Mouse (Mus musculus): ENCODE data around the gene Paxbp1. TPM values are rescaled to one million over a fixed set of nuclear protein-coding genes. Genes with fewer than 3 reads are reported as not detected.
"Not testable (repeated sequence)": the region's sequence is repeated elsewhere in the genome, so short reads cannot be mapped to it uniquely, and the experiment has no call there.

Paxbp1 gene
- 134 and 148 TPM in 2 replicates for total RNA-seq (2017)

DNA sequence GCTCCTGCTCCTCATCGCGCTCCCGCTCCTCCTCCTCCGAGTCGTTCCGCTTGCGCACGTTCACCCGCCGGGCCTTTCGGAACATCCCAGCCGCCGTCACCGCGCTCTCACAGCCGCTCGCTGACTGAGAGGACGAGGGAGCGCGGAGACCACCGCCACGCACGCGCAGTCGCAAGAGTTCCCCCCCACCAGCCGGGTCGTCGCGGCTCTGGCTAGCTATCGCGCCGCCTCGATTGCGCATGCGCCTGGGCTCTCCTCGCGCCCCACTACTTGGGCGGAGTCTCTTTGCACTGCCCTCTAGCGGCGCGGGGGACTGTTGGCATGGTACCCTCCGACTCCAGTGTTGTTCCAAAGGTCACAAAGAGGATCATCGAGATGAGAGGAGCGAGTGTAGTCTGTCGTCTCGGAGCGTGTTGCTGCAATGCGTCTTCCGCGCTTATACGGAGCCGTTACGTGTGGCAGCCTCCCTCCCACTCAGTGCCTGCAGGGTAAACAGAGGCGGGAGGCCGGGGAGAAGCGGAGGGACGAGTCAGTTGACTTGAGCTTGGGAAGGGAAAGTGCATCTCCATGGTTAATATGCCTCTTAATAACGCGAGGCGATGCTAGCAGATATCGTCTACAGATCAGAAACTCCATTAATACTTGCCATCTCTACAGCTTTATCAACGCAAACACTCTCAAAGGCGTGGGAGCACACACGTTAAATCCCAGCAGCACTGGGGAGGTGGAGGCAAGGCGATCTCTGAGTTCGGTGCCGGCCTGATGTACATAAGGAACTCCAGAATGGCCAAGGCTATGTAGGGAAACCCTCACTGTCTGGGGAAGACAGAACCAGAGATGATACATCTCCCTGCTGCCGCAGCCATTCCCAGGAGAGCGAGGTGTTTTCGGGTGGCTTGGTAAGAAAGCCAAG, at the start of gene Paxbp1:
Gene Paxbp1 (minus strand): TSS at position 274 of the 913 bp plus-strand sequence.
- ATAC-seq (ENCODE audit: extremely low read depth, insufficient number of reproducible peaks, low FRiP score, poor library complexity, severe bottlenecking): peak; percentile 97

DNA sequence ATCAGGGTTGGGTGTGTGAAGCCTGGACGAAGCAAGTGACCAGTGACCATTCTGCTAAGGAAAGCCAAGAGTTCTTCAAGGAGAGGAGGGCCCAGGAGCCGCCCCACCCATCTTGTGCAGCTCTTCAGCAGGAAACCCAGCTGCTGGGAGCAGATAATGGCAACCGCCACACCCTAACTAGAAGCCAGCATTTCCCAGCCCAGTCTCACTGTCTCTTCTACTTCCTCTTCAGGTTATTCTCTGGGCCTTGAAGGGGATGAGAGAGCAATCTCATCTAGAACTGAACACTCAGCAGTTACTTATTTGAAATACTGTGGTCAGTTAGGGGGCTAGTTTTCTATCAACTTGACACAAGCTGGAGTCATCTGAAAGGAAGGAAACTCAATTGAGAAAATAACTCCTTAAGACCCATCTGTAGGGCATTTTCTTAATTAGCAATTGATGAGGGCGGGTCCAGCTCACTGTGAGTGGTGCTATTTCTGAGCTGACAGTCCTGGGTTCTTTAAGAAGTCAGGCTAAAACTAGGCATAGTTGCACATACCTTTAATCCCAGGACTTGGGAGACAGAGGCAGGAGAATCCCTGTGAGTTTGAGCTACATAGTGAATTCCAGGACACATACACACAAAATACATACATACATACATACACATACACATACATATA, 42.4 kb upstream of the Paxbp1 start:
- ATAC-seq (ENCODE audit: extremely low read depth, insufficient number of reproducible peaks, low FRiP score, poor library complexity, severe bottlenecking): no peak

DNA sequence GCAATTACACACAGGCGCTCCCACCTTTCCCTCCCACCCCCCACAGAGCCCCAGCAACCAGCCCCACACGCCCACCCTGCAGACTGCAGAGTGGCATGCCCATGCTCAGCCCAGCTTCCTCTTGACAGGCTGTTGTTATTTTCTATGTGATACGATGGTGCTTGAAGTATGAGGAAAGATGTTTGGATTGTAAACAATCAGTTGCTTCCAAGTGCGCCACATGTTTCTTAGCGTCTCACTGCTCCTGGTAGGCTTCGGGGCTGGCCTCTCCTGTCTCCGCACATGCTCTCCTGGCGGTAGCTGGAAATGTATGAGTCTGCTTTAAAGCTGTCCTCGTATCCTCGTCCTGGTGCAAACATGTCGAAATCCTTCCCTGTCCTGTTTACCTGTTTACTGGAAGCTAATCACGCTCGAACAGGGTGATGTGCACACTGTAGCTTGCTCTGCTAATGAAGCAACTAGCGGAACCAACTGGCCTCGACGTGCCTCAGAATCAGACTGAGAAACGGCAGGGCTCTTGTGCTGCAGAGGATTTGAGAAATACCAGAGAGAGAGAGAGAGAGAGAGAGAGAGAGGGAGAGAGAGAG, 41.0 kb upstream of the Paxbp1 start:
- ATAC-seq (ENCODE audit: extremely low read depth, insufficient number of reproducible peaks, low FRiP score, poor library complexity, severe bottlenecking): no peak

DNA sequence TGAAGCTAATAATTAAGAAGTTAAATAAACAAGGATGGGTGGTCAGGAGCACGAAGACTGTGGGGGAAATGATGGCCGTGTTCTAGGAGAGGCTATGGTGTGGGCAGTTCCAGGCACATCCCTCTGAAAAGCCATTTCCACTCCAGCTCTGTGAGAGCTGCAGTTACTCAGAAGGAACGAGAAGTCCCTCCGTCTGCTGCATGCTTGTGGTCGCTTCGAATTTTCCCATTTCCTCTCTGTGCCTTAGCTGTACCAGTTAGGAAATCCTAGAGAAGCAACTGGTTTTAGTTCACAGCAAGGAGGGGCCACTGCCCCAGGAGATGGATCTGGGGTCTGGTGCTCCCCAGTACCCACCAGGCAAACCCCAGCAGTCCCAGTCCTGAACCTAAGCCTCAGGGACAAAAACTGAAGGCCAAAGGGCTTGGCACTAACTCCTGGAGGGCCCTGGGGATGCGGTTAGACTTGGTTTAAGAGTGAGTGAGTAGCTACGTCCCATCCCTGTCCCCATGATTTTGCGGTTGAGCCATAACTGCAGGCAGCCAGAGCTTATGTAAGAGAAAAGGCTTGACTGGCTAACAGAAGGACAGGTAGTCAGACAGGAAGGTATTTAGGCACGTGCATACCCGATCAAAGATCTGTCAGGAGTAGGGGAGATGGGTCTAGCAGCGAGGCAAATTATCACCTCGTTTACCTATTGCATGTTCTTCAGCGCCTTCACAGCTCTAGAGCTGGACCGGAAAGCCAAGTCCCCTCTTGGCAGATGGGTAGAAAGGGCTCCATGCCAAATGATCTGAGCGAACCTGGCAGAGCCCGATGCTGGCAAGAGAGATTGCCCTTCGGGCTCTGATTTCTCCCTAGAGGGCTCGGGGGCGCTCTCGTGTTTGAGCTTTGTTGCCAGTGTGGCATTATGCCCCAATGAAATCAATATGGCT, 40.2 kb upstream of the Paxbp1 start:
- ATAC-seq (ENCODE audit: extremely low read depth, insufficient number of reproducible peaks, low FRiP score, poor library complexity, severe bottlenecking): no peak

DNA sequence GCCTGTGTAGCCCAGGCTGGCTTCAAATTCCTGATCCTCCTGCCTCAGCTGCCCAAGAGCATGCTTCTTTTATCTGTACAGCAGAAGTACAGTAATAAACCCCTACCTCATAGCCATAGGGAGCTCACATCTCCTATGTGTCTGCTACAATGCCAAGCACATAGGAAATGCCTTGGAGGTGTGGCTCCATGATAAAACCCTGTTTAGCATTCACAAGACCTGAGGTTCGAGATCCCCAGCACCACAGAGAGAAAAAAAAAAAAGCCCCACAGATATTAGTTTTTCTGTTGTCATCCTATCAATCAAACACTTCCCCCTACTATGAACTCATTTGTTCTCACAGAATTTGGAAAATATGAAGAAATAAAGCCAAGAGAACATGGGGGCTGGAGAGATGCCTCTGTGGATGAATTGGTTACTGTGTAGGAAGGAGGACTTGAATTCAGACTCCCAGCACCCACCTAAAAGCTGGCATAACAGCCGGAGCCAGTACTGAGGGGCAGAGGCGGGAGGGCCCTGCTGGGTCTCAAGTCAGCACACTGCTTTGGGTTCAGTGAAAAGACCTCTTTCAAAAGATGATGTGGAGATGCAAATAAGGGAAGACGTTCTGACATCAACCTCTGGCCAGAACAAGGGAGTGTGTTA, 38.8 kb upstream of the Paxbp1 start:
- no peak for ATAC-seq (ENCODE audit: extremely low read depth, insufficient number of reproducible peaks, low FRiP score, poor library complexity, severe bottlenecking)

DNA sequence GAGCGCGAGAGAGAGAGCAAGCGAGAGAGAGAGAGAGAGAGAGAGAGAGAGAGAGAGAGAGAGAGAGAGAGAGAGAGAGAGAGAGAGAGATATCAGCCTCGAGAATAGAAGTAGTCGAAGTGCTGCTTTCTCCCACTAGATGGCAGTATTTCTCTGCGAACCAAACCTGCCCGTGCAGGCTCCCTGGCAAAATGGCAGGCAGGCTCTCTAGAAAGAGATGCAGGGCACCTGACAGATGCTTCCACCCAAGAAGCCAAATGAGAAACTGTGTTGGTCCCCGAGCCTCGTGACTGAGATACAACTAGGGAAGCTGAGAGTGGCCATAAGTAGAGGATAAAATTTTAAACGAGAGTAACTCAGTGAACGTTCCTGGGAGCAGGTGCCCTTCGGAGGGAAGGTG, 37.2 kb upstream of the Paxbp1 start:
- peak; percentile 89 for ATAC-seq (ENCODE audit: extremely low read depth, insufficient number of reproducible peaks, low FRiP score, poor library complexity, severe bottlenecking)

DNA sequence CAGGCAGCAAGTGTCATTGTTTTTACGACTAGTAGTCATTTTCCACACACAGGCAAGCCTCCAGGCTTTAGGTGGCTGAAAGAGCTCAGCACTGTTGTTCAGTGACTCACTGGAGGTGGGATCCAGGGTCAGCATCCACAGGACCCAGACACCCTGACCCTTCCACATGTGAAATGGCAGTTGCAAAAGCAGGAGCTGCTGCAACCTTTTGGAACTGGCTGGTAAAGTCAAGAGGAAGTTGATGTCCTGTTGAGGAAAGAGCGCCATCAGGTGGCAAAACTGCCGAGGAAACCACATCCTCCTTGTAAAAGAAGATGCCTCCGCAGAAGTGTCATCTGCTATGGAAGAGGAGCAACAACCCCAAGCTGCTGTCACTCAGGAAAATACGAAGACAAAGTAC, 31.8 kb upstream of the Paxbp1 start:
- ATAC-seq (ENCODE audit: extremely low read depth, insufficient number of reproducible peaks, low FRiP score, poor library complexity, severe bottlenecking): peak; percentile 34; the same call in 1 of the 2 replicates

DNA sequence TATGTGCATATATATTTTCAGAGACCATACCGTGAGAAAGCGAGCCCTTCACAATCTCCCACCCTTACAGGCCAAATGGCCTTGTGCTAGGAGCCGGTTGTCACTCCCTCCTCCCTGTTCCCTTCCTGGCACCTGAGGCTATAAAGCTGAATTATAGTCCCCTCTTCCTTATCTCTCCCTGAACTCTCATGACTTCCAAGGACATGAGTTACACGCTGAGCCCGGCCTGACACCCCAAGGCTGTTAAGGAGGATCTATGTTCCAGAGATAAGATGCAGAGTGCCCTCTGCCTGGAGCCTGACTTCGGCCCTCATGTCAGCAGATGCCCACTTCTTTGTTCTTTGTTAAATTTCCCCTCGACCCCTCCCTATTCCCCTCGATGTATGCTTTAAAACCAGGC, 31.1 kb upstream of the Paxbp1 start:
- ATAC-seq (ENCODE audit: extremely low read depth, insufficient number of reproducible peaks, low FRiP score, poor library complexity, severe bottlenecking): not testable (repeated sequence)

DNA sequence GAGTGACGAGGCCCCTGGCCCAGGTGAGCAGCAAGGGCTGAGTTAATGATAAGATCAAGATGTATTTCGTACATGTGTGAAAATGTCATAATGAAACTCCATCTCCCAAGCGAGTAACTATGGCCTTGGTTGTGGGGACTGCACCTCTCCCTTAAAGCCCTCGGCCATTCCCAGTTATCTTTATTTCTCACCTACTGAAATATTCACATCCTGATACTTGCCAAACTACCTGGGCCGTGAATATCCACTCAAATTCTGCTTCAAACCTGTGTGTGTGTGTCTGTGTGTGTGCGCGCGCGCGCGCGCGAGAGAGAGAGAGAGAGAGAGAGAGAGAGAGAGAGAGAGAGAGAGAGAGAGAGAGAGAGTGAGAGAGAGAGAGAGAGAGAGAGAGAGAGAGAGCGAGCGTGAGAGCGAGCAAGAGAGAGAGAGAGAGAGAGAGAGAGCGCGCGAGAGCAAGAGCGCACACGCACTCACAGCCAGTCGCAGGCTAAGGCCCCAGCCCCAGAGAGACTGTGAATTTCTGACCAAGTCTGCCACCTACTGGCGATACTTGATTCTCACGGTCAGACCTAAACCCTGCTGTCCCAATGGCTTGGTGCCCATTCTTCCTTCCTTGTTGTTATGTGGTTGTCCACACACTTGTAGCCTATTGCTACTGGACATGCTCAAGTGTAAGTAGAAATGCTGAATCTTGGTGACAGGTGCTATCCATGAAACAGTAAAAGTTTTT, 29.0 kb upstream of the Paxbp1 start:
- ATAC-seq (ENCODE audit: extremely low read depth, insufficient number of reproducible peaks, low FRiP score, poor library complexity, severe bottlenecking): peak; percentile 92

DNA sequence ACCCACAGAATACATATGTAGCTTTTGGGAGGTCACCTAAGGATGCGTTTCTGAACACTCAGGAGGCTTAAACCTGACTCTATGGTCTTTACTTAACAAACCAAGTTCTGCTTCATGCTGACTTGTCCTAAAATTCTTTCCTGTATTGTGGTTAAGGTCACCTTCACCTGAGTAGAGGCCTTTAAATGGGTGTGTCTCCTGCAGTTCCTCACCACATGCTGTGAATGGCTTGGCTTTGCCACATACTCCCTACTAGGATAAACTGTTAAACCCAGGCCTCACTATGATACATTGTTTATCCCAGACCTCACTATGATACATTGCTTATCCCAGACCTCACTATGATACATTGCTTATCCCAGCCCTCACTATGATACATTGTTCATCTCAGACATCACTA, 27.9 kb upstream of the Paxbp1 start:
- ATAC-seq (ENCODE audit: extremely low read depth, insufficient number of reproducible peaks, low FRiP score, poor library complexity, severe bottlenecking): no peak

DNA sequence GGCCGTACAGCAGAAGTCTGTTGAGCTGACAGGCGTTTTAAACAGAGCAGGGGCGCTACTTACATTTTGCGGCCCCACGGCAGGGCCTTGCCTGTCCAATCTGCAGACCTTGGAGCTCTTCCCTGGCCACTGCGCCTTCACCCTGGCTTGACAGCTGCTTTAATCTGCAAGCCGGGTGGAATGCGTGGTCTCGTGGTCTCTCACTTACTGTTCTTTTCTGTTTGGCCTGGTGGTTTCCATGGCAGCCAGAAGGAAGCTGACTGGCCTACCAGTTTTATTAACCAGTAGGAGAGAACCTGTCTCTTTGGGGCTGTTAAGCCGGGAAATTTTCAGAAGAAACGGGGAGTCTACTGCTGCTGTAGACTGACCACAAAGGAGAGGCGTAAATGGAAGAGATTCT, 24.6 kb upstream of the Paxbp1 start:
- no peak for ATAC-seq (ENCODE audit: extremely low read depth, insufficient number of reproducible peaks, low FRiP score, poor library complexity, severe bottlenecking)

DNA sequence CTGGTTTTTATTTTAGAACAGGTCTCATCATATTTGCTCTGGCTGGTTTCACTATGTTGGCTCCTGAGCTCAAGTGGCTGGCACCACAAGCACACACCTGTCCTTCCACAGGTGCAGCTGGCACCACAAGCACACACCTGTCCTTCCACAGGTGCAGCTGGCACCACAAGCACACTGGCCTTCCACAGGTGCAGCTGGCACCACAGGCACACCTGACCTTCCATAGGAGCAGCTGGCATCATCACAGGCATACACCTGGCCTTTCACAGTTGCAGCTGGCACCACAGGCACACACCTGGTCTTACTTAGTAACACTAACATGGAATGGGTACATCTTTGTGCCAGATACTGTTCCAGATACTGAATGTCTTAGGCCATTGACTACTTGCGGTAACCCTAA, 22.8 kb upstream of the Paxbp1 start:
- ATAC-seq (ENCODE audit: extremely low read depth, insufficient number of reproducible peaks, low FRiP score, poor library complexity, severe bottlenecking): no peak

DNA sequence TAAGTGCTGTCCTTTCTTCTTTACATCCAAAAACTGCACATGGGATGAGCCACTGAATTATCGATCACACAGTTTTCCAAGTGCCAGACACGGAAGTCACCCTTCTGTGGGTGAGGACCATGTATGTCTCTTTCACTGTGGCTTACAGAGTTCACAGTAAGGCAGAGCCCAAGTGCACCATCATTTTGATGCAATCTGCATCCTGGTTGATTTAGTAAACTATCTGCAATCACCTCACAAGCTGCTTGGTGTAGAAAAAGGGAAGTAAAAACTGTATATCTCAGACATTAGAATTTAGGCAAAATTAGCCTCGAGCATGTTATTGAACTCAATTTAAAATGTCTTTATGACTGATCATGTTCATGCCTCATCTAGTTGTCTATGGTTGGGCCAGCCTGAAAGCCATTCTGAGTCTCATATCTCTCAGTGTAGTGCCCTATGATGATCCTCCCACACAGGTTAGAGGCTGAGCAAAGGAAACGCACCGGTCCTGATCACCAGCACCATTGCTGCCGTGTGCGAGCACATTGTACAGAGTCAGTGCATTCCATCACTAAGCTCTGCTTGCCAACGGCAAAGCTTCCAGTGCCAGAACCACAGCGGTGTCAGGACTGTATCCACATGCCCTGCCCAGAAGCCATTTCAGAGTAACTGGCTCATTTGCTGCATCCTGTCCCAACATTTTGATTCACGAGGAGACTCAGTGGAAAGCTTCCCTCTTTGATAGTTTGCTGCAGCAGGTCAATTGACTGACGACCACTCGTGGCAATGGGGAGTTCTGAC, 20.4 kb upstream of the Paxbp1 start:
- no peak for ATAC-seq (ENCODE audit: extremely low read depth, insufficient number of reproducible peaks, low FRiP score, poor library complexity, severe bottlenecking)

DNA sequence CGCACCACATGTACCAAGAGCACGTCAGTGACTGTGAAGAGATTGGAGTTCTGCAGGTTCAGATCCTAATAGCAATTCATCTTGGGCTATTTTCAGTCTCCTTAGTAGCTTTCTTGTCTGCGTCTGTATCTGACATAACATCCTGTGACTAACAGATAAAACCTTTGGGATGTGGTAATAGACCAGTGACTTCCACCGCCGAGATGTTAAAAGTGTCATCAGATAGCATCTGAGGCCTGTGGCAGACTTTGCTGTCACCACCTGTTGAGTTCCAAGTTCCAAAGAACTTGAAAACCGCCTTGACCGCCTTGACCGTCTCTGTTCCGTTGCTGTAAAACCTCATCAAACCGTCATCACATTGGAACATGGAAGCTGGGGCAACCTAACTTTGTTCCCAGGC, 19.4 kb upstream of the Paxbp1 start:
- no peak for ATAC-seq (ENCODE audit: extremely low read depth, insufficient number of reproducible peaks, low FRiP score, poor library complexity, severe bottlenecking)

DNA sequence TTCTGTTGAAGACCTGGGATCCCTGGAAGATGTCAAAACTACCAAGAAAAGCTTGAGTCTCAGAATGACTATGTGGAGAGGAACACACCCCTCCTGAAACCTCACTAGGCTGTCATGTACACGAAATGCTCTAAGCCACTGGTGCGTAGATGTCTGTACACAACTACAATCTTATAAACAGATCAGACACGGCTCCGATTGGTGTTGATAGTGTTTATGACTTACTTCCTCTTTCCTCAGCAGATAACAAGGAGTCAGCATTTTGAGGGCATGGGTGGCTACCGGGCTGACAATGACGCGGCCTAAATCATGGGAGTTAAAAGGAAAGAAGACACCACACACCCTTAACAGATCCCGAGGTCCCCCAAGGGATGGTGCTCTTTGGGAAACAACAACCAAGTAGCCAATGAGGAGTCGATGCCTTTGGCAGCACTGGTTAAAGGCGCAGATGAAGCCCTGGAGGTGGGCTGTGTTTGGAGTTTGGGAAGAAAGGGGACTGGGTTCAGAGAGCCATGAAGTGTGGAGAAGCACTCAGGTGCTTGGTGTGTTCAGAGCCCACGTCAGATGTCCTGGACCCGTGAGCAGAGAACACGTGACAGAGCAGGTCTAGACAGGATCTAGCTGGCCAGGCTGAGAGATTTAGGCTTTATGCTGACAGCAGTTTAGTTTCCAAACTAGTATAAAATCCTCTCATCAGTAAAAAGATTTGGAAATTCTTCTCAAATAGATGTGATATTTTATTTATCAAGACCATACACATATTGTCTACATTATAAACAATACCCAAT, 17.4 kb upstream of the Paxbp1 start:
- ATAC-seq (ENCODE audit: extremely low read depth, insufficient number of reproducible peaks, low FRiP score, poor library complexity, severe bottlenecking): peak; percentile 83

DNA sequence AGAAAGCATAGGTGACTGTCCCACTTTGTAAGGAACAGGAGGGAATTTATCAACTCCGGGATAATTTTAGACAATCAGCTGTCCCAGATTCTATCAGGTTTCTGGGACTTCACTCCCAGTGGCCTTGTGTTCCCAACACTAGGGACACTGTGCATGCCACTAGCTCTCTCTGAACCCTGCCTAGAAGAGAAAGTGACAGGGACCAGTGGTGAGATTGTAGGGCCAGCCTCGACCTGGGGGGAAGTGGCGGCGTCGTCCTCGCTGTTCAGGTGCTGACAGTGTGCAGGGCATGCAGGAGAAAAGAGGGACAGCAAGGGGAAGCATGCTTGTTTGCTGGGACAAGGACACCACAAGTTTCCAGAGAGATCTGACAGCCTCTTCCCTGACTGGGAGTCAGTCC, 13.4 kb upstream of the Paxbp1 start:
- no peak for ATAC-seq (ENCODE audit: extremely low read depth, insufficient number of reproducible peaks, low FRiP score, poor library complexity, severe bottlenecking)
